Mouse (Mus musculus) forebrain, postnatal 0 days (tissue): ENCODE results near the gene Lifr. TPM values are rescaled to one million over a fixed set of nuclear protein-coding genes. Genes with fewer than 3 reads are reported as not detected.

Experiments used
- ATAC-seq: fragments of 200-750 bp; cut with Nextera tagmentation; 2 replicates; pipeline ENCODE4 v1.8.0; 2017; ENCODE audit warnings: mild to moderate bottlenecking, moderate library complexity
- DNase-seq: peaks from one replicate; pipeline ENCODE4 v3.0.0-alpha.2; 2015
- H3K27ac ChIP-seq: fragments of 300-500 bp; sonication (generic); 2 replicates; pipeline ENCODE4 v1.5.1; 2014; ENCODE audit warnings: low read depth, mild to moderate bottlenecking, antibody characterized with exemption, low read length, moderate library complexity, mixed read lengths
- H3K27me3 ChIP-seq: fragments of 300-500 bp; sonication (generic); 2 replicates; pipeline ENCODE4 v1.6.1; 2014; ENCODE audit warnings: mild to moderate bottlenecking, low read length, mixed read lengths; ENCODE audit not compliant: insufficient read depth
- H3K36me3 ChIP-seq: fragments of 300-500 bp; sonication (generic); 2 replicates; pipeline ENCODE4 v1.6.1; 2014; ENCODE audit warnings: mild to moderate bottlenecking, moderate library complexity; ENCODE audit not compliant: insufficient read depth
- H3K4me1 ChIP-seq: fragments of 300-500 bp; sonication (generic); 2 replicates; pipeline ENCODE4 v1.6.1; 2014; ENCODE audit warnings: antibody characterized with exemption; ENCODE audit not compliant: insufficient read depth
- H3K4me2 ChIP-seq: fragments of 300-500 bp; sonication (generic); 2 replicates; pipeline ENCODE4 v1.6.1; 2014; ENCODE audit warnings: low read depth, mild to moderate bottlenecking, moderate library complexity
- H3K4me3 ChIP-seq: fragments of 300-500 bp; sonication (generic); 2 replicates; pipeline ENCODE4 v1.5.1; 2014; ENCODE audit warnings: low read depth, low read length, mixed read lengths
- H3K9ac ChIP-seq: fragments of 300-500 bp; sonication (generic); 2 replicates; pipeline ENCODE4 v1.6.1; 2014; ENCODE audit warnings: mild to moderate bottlenecking
- H3K9me3 ChIP-seq: fragments of 300-500 bp; sonication (generic); 2 replicates; pipeline ENCODE4 v1.6.1; 2016; ENCODE audit warnings: low read length
- CTCF ChIP-seq: sonication (generic); IDR thresholded peaks from 2 replicates; pipeline ENCODE4 v1.5.1; 2016; ENCODE audit warnings: antibody characterized with exemption, control low read depth, low read depth
- WGBS: fragments of 180-500 bp; shearing (Covaris S2); extraction: QIAGEN DNeasy Blood & Tissue Kit; methylation state at CpG from one replicate; pipeline ENCODE4 v1.1.7; 2014; 5-methylcytosine and 5-hydroxymethylcytosine counted together
- polyA plus RNA-seq: library from polyadenylated mRNA; unstranded; fragments of >200 nt; fragmentation: Nextera tagmentation; extraction: Ambion mirVana; gene quantifications from 2 replicates; pipeline ENCODE4 v1.2.1, GENCODE M21; 2015
- total RNA-seq: library from RNA; depleted of rRNA; stranded (reverse); fragments of >200 nt; gene quantifications from 2 replicates; pipeline ENCODE4 v1.2.3, GENCODE M21; 2014

Gene Lifr
- total and polyA plus RNA-seq, 2 experiments from 2014 or later: 6.8 to 26.1 TPM

DNA sequence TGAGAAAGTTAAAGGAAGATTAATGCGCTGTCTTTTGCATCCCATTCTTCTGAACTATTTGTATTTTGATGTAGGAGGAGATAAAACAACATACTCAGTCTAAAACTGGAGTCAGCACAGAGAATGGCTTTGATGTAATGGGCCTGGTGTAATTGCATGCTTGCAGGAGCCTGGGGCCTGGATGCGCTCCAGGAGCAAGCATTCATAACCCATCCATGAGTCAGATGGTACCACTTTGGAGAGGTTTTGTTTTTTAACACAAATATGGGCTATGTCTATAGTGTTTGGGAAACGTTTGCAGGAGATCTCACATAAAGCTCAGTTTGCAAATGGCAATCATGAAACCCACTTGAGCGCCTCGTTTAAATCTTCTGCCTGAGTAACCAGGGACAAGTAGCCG, 9.8 kb downstream of the Lifr start:
- H3K9ac ChIP-seq: no peak overlapping the region
- H3K27me3 ChIP-seq: no peaks in the 10 kb centered on the region
- TF ChIP-seq CTCF: no peak
- no peaks in the 10 kb centered on the region for H3K36me3 ChIP-seq
- no peak overlapping the region for H3K27ac ChIP-seq
- H3K9me3 ChIP-seq: no peaks in the 10 kb centered on the region
- no peak overlapping the region for H3K4me3 ChIP-seq
- WGBS: 47% methylated on average over 6 of the region's 6 CpGs
- H3K4me2 ChIP-seq: no peak overlapping the region
- no peak for DNase-seq
- no peak for ATAC-seq
- no peaks in the 10 kb centered on the region for H3K4me1 ChIP-seq

DNA sequence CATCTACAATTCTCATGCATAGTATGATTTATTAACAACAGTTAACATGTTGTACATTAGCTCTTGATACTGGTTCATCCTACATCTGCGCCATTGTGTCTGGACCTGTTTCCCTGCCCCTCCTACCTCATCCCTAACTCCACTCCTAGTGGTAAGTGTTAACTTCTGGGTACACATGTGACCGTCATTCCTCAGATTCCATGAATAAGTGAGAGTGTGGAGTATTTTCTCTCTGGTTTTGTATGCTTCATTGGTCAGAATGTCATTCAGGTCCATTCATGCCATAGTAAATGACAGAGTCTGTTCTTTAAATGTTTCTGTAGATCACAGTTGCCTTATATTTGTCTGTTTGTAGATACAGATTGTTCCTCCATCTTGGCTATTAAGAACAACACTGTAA, 12.6 kb downstream of the Lifr start:
- H3K4me1 ChIP-seq: no peaks in the 10 kb centered on the region

DNA sequence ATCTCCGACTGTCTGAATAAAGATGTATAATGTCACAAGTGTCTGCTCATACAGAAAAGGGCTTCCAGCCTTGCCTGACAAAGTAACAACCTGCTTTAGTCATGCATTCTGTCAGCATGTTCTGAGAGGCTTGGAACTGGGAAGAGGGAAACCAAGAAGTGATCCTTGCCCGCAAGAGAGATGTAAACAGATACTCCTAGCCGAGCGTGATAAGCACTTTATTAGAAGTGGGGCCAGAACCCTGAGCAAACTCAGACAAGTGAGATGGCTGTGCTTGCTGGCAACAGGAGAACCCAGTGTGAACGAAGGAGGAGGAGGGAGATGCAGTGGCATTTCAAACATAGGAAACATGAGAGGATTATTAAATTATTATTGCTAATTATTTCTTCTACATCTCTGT, 14.8 kb downstream of the Lifr start:
- no peak for TF ChIP-seq CTCF
- Histone ChIP-seq H3K9me3 (no peaks in the 10 kb centered on the region), H3K9ac (no peak overlapping the region), H3K4me3 (no peak overlapping the region), H3K4me2 (no peak overlapping the region), H3K27ac (no peak overlapping the region), H3K36me3 (no peaks in the 10 kb centered on the region), H3K4me1 (no peaks in the 10 kb centered on the region), H3K27me3 (no peaks in the 10 kb centered on the region)
- DNase-seq (no peak), ATAC-seq (no peak)
- 75% methylated on average over 5 of the region's 5 CpGs for WGBS

More for the DNA sequence above, 12.6 kb downstream of the Lifr start:
- H3K9me3 ChIP-seq: no peaks in the 10 kb centered on the region
- H3K36me3 ChIP-seq: no peaks in the 10 kb centered on the region
- H3K9ac ChIP-seq: no peak overlapping the region
- no peaks in the 10 kb centered on the region for H3K27me3 ChIP-seq
- no peak for ATAC-seq
- no peak overlapping the region for H3K27ac ChIP-seq
- no peak overlapping the region for H3K4me3 ChIP-seq
- WGBS: 86% methylated on average over 2 of the region's 2 CpGs
- no peak for DNase-seq
- H3K4me2 ChIP-seq: no peak overlapping the region
- no peak for TF ChIP-seq CTCF

DNA sequence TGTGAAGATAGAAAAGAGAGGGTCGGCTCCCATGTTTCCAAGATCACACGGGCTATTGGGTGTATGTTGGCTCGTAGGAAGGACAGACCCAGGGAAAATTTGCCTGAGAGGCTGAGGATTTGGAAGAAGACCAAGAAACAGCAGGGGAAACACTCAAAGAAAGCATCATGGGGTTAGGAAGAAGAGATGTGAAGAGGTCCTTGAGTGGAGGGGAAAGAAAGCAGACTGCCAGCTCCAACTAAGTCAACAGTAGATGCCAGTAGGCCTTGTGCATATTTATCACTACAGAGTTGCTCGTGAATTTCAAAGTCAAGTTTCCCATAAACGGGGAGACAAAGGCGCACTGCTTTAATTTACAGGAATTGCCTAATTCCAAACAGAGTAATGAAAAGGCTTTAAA, 17.7 kb downstream of the Lifr start:
- DNase-seq (no peak), ATAC-seq (no peak)
- Histone ChIP-seq H3K27me3 (no peaks in the 10 kb centered on the region), H3K4me2 (no peak overlapping the region), H3K9ac (no peak overlapping the region), H3K4me1 (no peaks in the 10 kb centered on the region), H3K27ac (no peak overlapping the region), H3K4me3 (no peak overlapping the region), H3K36me3 (no peaks in the 10 kb centered on the region), H3K9me3 (no peaks in the 10 kb centered on the region)
- TF ChIP-seq CTCF: no peak
- WGBS: 75% methylated on average over 6 of the region's 6 CpGs

DNA sequence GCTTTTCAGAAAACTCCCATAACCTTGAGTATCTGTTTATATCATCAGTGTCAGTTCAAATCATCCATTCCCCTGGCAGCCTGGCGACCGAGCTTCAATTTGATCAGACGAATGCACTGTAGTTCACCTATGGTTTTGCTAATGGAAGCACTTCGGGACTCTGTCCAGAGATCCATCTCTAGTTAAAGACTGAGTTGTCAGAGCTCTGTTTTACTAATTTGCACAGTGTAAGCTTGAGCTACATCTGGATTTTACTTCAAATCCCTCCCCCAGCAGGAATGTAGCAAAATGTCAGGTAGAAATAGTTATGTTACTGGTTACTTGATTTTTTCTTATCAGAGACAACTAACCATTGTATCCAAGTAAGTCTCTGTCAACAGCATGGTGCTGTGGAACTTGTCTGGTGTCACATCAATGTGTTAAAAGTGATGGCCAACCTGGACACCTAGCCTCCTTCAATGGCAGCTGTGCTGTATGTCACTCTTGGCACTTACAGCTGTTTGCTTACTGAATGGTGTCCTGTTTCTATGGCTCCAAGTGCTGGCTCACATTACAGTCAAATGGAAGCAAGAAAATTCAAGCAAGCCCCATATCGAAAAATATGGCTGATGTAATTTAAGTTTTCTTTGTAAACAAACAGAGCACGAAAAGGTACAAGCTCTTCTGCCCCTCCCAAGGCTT, 22.0 kb downstream of the Lifr start:
- no peak for ATAC-seq
- WGBS: 82% methylated on average over 6 of the region's 6 CpGs
- Histone ChIP-seq H3K4me2 (no peak overlapping the region), H3K4me1 (no peaks in the 10 kb centered on the region), H3K4me3 (no peak overlapping the region), H3K9ac (no peak overlapping the region), H3K27ac (no peak overlapping the region), H3K36me3 (no peaks in the 10 kb centered on the region), H3K9me3 (no peaks in the 10 kb centered on the region), H3K27me3 (no peaks in the 10 kb centered on the region)
- no peak for DNase-seq
- TF ChIP-seq CTCF: no peak

DNA sequence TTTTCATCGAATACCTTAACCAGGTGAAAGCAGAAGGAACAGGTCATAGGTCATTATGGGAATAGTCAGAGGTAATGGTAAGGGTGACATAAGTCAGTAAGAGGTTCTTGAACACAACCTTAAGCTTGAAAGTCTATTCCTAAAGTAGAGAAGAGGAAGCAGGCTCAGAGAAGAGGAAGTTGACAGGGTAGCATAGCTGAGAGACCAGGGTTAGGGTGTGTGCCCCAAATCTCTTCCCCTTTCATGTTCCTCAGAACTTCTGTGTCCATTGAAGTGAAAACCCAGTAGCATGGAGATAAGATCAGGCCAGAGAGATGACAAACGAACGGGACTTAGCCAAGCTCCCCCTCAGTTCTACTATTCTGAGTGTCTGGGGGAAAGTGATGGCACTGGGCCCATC, 23.5 kb downstream of the Lifr start:
- no peak for TF ChIP-seq CTCF
- no peak for DNase-seq
- Histone ChIP-seq H3K27ac (no peak overlapping the region), H3K9me3 (no peaks in the 10 kb centered on the region), H3K27me3 (no peaks in the 10 kb centered on the region), H3K9ac (no peak overlapping the region), H3K4me1 (peaks cover 3% of the 10 kb centered on the region; the same call in 1 of the 2 replicates), H3K36me3 (no peaks in the 10 kb centered on the region), H3K4me3 (no peak overlapping the region), H3K4me2 (no peak overlapping the region)
- WGBS: 82% methylated on average over 3 of the region's 3 CpGs
- ATAC-seq: no peak

DNA sequence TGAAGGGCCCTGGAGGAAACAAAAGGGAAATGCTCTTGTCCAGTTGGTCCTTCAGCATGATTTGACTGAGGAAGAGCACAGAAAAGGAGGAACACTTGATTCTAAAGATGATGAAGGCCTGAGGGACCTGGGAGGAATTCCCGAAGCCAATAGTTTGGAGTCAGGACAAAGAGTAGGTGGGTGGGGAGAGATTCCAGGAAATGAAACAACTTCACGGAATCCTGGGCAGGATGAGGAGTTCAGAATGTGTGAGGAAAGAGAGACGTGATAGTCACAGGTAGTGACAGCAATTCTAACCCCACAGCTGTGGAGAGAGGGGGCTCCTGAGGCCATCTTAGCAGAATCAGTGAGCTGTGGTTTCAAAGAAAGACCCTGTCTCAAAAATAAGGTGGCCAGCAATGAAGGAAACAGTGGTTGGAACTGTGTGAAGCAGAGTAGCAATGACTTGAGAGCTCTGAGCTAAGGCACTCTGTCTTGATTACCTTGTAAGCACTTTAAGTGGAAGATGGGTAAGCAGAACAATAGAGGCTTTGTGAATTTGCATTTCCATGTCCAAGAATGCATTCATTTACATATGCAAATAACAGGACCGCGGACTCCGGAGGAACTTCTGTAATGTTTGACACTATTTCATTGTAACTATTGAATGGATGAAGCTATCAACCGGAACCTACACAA, 25.1 kb downstream of the Lifr start:
- H3K36me3 ChIP-seq: no peaks in the 10 kb centered on the region
- no peak overlapping the region for H3K4me2 ChIP-seq
- H3K4me3 ChIP-seq: no peak overlapping the region
- H3K9me3 ChIP-seq: no peaks in the 10 kb centered on the region
- ATAC-seq (no peak), DNase-seq (no peak)
- no peak overlapping the region for H3K9ac ChIP-seq
- no peak overlapping the region for H3K27ac ChIP-seq
- 42% methylated on average over 7 of the region's 7 CpGs for WGBS
- no peak for TF ChIP-seq CTCF
- H3K27me3 ChIP-seq: no peaks in the 10 kb centered on the region
- H3K4me1 ChIP-seq: peaks cover 3% of the 10 kb centered on the region; the same call in 1 of the 2 replicates
